Mouse (Mus musculus) heart, embryonic 11.5 days (tissue): Measurements from ENCODE around the gene Duox1. TPM values are rescaled to one million over a fixed set of nuclear protein-coding genes. Genes with fewer than 3 reads are reported as not detected.

Source experiments
- ATAC-seq: fragments of 200-750 bp; cut with Nextera tagmentation; replicated peaks from 2 replicates; pipeline ENCODE4 v1.8.0; 2017; ENCODE audit warnings: moderate library complexity; ENCODE audit not compliant: insufficient number of reproducible peaks, low FRiP score, low TSS enrichment
- H3K27ac ChIP-seq: fragments of 300-500 bp; sonication (generic); 2 replicates; pipeline ENCODE4 v1.5.1; 2014; ENCODE audit warnings: mild to moderate bottlenecking, low read depth, low read length
- H3K27me3 ChIP-seq: fragments of 300-500 bp; sonication (generic); 2 replicates; pipeline ENCODE4 v1.6.1; 2014; ENCODE audit warnings: mild to moderate bottlenecking, low read length, mixed read lengths; ENCODE audit not compliant: control insufficient read depth, insufficient read depth
- H3K36me3 ChIP-seq: fragments of 300-500 bp; sonication (generic); 2 replicates; pipeline ENCODE4 v1.6.1; 2014; ENCODE audit warnings: mild to moderate bottlenecking, low read length, moderate library complexity, mixed read lengths; ENCODE audit not compliant: control insufficient read depth, insufficient read depth
- H3K4me1 ChIP-seq: fragments of 300-500 bp; sonication (generic); 2 replicates; pipeline ENCODE4 v1.6.1; 2014; ENCODE audit warnings: low read length; ENCODE audit not compliant: control insufficient read depth, insufficient read depth
- H3K4me2 ChIP-seq: fragments of 300-500 bp; sonication (generic); 2 replicates; pipeline ENCODE4 v1.6.1; 2014; ENCODE audit warnings: mild to moderate bottlenecking, moderate library complexity
- H3K4me3 ChIP-seq: fragments of 300-500 bp; sonication (generic); 2 replicates; pipeline ENCODE4 v1.5.1; 2014; ENCODE audit warnings: low read depth, low read length
- H3K9ac ChIP-seq: fragments of 300-500 bp; sonication (generic); 2 replicates; pipeline ENCODE4 v1.6.1; 2014; ENCODE audit warnings: mild to moderate bottlenecking, low read depth, low read length, moderate library complexity
- H3K9me3 ChIP-seq: fragments of 300-500 bp; sonication (generic); replicated peaks from 2 replicates; pipeline ENCODE4 v1.6.1; 2016; ENCODE audit warnings: low read length; ENCODE audit not compliant: control insufficient read depth
- WGBS: fragments of 180-500 bp; shearing (Covaris S2); extraction: QIAGEN DNeasy Blood & Tissue Kit; methylation state at CpG from one replicate; pipeline ENCODE4 v1.1.7; 2014; ENCODE audit not compliant: insufficient replicate concordance; 5-methylcytosine and 5-hydroxymethylcytosine counted together
- polyA plus RNA-seq: library from polyadenylated mRNA; unstranded; fragments of >200 nt; fragmentation: Nextera tagmentation; extraction: Ambion mirVana; gene quantifications from 2 replicates; pipeline ENCODE4 v1.2.1, GENCODE M21; 2014

Gene Duox1
- polyA plus RNA-seq, 1 experiment from 2014 or later: not detected

GRCm38 (mm10) chr2:122366039-122366438, 50.6 kb downstream of the Duox1 start:
- no peak overlapping the region for H3K9ac ChIP-seq
- no peak overlapping the region for H3K27ac ChIP-seq
- WGBS: 84% methylated on average over 3 of the region's 3 CpGs
- H3K36me3 ChIP-seq: no peaks in the 10 kb centered on the region
- no peak for ATAC-seq
- H3K27me3 ChIP-seq: peaks cover 9% of the 10 kb centered on the region
- H3K4me2 ChIP-seq: peak overlapping the region; percentile 91; the same call in 1 of the 2 replicates
- no peaks in the 10 kb centered on the region for H3K9me3 ChIP-seq
- no peak overlapping the region for H3K4me3 ChIP-seq
- peaks cover 16% of the 10 kb centered on the region for H3K4me1 ChIP-seq

GRCm38 (mm10) chr2:122366706-122367105, 51.2 kb downstream of the Duox1 start:
- ATAC-seq: no peak
- Histone ChIP-seq H3K4me3 (peak overlapping the region; percentile 77; the same call in 1 of the 2 replicates), H3K9ac (no peak overlapping the region)

GRCm38 (mm10) chr2:122367181-122367580, 51.7 kb downstream of the Duox1 start:
- Histone ChIP-seq H3K27me3 (peaks cover 10% of the 10 kb centered on the region), H3K27ac (no peak overlapping the region), H3K9me3 (no peaks in the 10 kb centered on the region), H3K4me3 (peak overlapping the region; percentile 77), H3K9ac (no peak overlapping the region), H3K4me2 (peak overlapping the region; percentile 91), H3K4me1 (peaks cover 16% of the 10 kb centered on the region), H3K36me3 (no peaks in the 10 kb centered on the region)
- WGBS: 38% methylated on average over 4 of the region's 4 CpGs
- ATAC-seq: no peak

More at GRCm38 (mm10) chr2:122366706-122367105, 51.2 kb downstream of the Duox1 start:
- H3K4me1 ChIP-seq: peaks cover 16% of the 10 kb centered on the region
- H3K36me3 ChIP-seq: no peaks in the 10 kb centered on the region
- H3K9me3 ChIP-seq: no peaks in the 10 kb centered on the region
- peak overlapping the region; percentile 91 for H3K4me2 ChIP-seq
- H3K27me3 ChIP-seq: peaks cover 10% of the 10 kb centered on the region
- no peak overlapping the region for H3K27ac ChIP-seq
- 29% methylated on average over 5 of the region's 5 CpGs for WGBS

GRCm38 (mm10) chr2:122367701-122368080, 52.2 kb downstream of the Duox1 start:
- peaks cover 16% of the 10 kb centered on the region for H3K4me1 ChIP-seq
- peak overlapping the region; percentile 91 for H3K4me2 ChIP-seq
- WGBS: 22% methylated on average over 4 of the region's 4 CpGs
- peaks cover 10% of the 10 kb centered on the region for H3K27me3 ChIP-seq
- no peak for ATAC-seq
- H3K27ac ChIP-seq: no peak overlapping the region
- no peaks in the 10 kb centered on the region for H3K36me3 ChIP-seq
- H3K9me3 ChIP-seq: no peaks in the 10 kb centered on the region
- peak overlapping the region; percentile 78 for H3K9ac ChIP-seq
- peak overlapping the region; percentile 77 for H3K4me3 ChIP-seq

GRCm38 (mm10) chr2:122368081-122368971, 52.9 kb downstream of the Duox1 start:
- Histone ChIP-seq H3K36me3 (no peaks in the 10 kb centered on the region), H3K4me3 (peak overlapping the region; percentile 77), H3K9me3 (no peaks in the 10 kb centered on the region), H3K9ac (peak overlapping the region; percentile 78), H3K27ac (no peak overlapping the region), H3K27me3 (peaks cover 10% of the 10 kb centered on the region), H3K4me1 (peaks cover 16% of the 10 kb centered on the region), H3K4me2 (peak overlapping the region; percentile 91)
- ATAC-seq: peak; percentile 65
- WGBS: 2% methylated on average over 35 of the region's 55 CpGs

GRCm38 (mm10) chr2:122368995-122369739, 53.7 kb downstream of the Duox1 start, which contains the start of gene Shf:
TSS of gene Shf (minus strand) at chr2:122369162.
- Histone ChIP-seq H3K9me3 (no peaks in the 10 kb centered on the region), H3K4me1 (peaks cover 16% of the 10 kb centered on the region), H3K27me3 (peaks cover 10% of the 10 kb centered on the region), H3K27ac (no peak within 1 kb of the TSS), H3K9ac (peak within 1 kb of the TSS; percentile 78), H3K4me3 (peak within 1 kb of the TSS; percentile 77), H3K36me3 (no peaks in the 10 kb centered on the region), H3K4me2 (peak within 1 kb of the TSS; percentile 91)
- peak; percentile 95 for ATAC-seq
- under 1% methylated on average over 42 of the region's 54 CpGs for WGBS

- Histone ChIP-seq H3K27me3 (peaks cover 10% of the 10 kb centered on the region), H3K27ac (no peak overlapping the region), H3K4me1 (peaks cover 16% of the 10 kb centered on the region), H3K4me3 (no peak overlapping the region), H3K36me3 (no peaks in the 10 kb centered on the region), H3K9me3 (no peaks in the 10 kb centered on the region), H3K4me2 (no peak overlapping the region; the same call in 1 of the 2 replicates), H3K9ac (no peak overlapping the region)
- no peak for ATAC-seq
- WGBS: 37% methylated on average over 10 of the region's 10 CpGs
These were observed 54.8 kb downstream of the Duox1 start for GRCm38 (mm10) chr2:122370101-122370750.

- no peak for ATAC-seq
- no peak overlapping the region for H3K27ac ChIP-seq
- 63% methylated on average over 3 of the region's 3 CpGs for WGBS
- no peak overlapping the region for H3K9ac ChIP-seq
- H3K36me3 ChIP-seq: no peaks in the 10 kb centered on the region
- no peak overlapping the region for H3K4me2 ChIP-seq
- peaks cover 6% of the 10 kb centered on the region for H3K4me1 ChIP-seq
- H3K27me3 ChIP-seq: peaks cover 10% of the 10 kb centered on the region
- no peak overlapping the region for H3K4me3 ChIP-seq
- no peaks in the 10 kb centered on the region for H3K9me3 ChIP-seq
These were observed 56.6 kb downstream of the Duox1 start for GRCm38 (mm10) chr2:122372067-122372466.
